ENCODE assay signal across 14 mouse cellular contexts in the genomic region with DNA sequence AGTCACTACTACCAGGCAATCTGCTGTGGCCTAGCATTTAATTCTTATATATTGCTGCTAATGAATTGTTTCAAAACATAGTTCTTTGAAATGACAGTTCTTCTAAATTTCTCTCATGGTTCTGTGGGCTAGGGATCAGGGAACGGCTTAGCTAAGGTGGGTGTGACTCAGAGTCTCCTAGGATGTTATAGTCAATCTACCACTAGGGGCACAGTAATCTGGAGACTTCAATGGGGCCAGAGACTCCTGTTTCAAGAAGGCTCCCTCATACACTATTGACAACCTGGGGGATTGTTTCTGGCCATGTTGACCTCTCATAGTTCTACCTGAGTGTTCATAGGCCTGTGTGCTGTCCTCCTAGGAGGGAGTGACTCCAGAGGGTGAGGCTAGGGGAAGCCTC. TPM values are rescaled to one million over a fixed set of nuclear protein-coding genes. Genes with fewer than 3 reads are reported as not detected.
DNase-seq lines count a peak whose midpoint lies in the region; ATAC-seq and TF ChIP-seq lines count a peak whose summit lies in the region.
"Had no signal": no experiment of that assay in that cellular context is flagged by ENCODE, and none has a peak within 500 bp of the region (broad histone marks: within the 10 kb centered on the region; RNA-seq: fewer than 3 reads in every experiment).

No protein-coding gene starts in this region.

- no peak for TF ChIP-seq POLR2A in CH12.LX (IDR thresholded peaks at IDR 0.05; ENCODE audit: low read depth, low read length)

- H3K4me3 ChIP-seq in hindbrain, postnatal 0 days (ENCODE audit: low read length) = no peak overlapping the region
- H3K4me3 ChIP-seq in hindbrain, embryonic 13.5 days = no peak overlapping the region
- H3K4me3 ChIP-seq in CH12.LX (replicated peaks in 1 of 3; ENCODE audit: low read depth in 2 of 3, low read length in 2 of 3, poor library complexity in 1 of 3) = no peak overlapping the region
- H3K4me3 ChIP-seq in neural tube, embryonic 15.5 days (replicated peaks) = no peak overlapping the region
- H3K4me3 ChIP-seq: heart, embryonic 13.5 days; limb, embryonic 13.5 days; stomach, embryonic 15.5 days had no signal

- no peak for TF ChIP-seq EP300 in CH12.LX (IDR thresholded peaks at IDR 0.05; ENCODE audit: low read length)

- H3K27me3 ChIP-seq in hindbrain, postnatal 0 days (ENCODE audit: insufficient read depth, low read length) = no peaks in the 10 kb centered on the region
- 0 out of 2 replicates have a peak, but pooled peaks cover 9% of the 10 kb centered on the region for H3K27me3 ChIP-seq in hindbrain, embryonic 13.5 days
- no peaks in the 10 kb centered on the region for H3K27me3 ChIP-seq in CH12.LX (replicated peaks)
- H3K27me3 ChIP-seq in neural tube, embryonic 15.5 days (replicated peaks) = no peaks in the 10 kb centered on the region
- H3K27me3 ChIP-seq: heart, embryonic 13.5 days; limb, embryonic 13.5 days; stomach, embryonic 15.5 days had no signal

- WGBS in hindbrain, postnatal 0 days = 31% methylated on average over 1 of the region's 1 CpGs
- 40% methylated on average over 1 of the region's 1 CpGs for WGBS in hindbrain, embryonic 13.5 days
- 35% methylated on average over 1 of the region's 1 CpGs for WGBS in neural tube, embryonic 15.5 days

- TF ChIP-seq RAD21 in CH12.LX (IDR thresholded peaks at IDR 0.05; ENCODE audit: low read depth, low read length) = no peak; the same call in 1 of the 2 replicates

- H3K79me2 ChIP-seq in CH12.LX (replicated peaks; ENCODE audit: control insufficient read depth, extremely low read depth, insufficient read depth, poor library complexity, severe bottlenecking) = no peaks in the 10 kb centered on the region

- in situ Hi-C loops in CH12.LX (cut with MboI; ENCODE audit: low pct_ligation_motif_present, low pct_unique_long_range_greater_than_20kb, low sequenced_read_pairs) = loop anchor here (5.0 kb wide), 1 partner anchor 33 kb away; no protein-coding TSS in a partner anchor

- TF ChIP-seq CTCF in hindbrain, postnatal 0 days (IDR thresholded peaks at IDR 0.05; ENCODE audit: low read depth) = peak; percentile 58
- peak; percentile 48 to 66 for TF ChIP-seq CTCF in CH12.LX (conservative IDR thresholded peaks at IDR 0.05 in 1 of 2, IDR thresholded peaks at IDR 0.05 in 1 of 2; ENCODE audit: low read depth in 2 of 2, low read length in 2 of 2)

- no peaks in the 10 kb centered on the region for H3K36me3 ChIP-seq in hindbrain, postnatal 0 days (ENCODE audit: insufficient read depth, low read length)
- H3K36me3 ChIP-seq in hindbrain, embryonic 13.5 days = no peaks in the 10 kb centered on the region
- H3K36me3 ChIP-seq in CH12.LX (replicated peaks in 1 of 2; ENCODE audit: control insufficient read depth in 1 of 2, insufficient read depth in 1 of 2, low read length in 1 of 2) = no peaks in the 10 kb centered on the region
- no peaks in the 10 kb centered on the region for H3K36me3 ChIP-seq in neural tube, embryonic 15.5 days
- H3K36me3 ChIP-seq: heart, embryonic 13.5 days; limb, embryonic 13.5 days; stomach, embryonic 15.5 days had no signal

- dilution Hi-C loops in CH12.LX (cut with MboI; ENCODE audit: extremely low pct_ligation_motif_present, extremely low pct_unique_long_range_greater_than_20kb, low sequenced_read_pairs) = no loop called here

- no peak overlapping the region for H3K27ac ChIP-seq in hindbrain, postnatal 0 days
- no peak overlapping the region for H3K27ac ChIP-seq in hindbrain, embryonic 13.5 days
- H3K27ac ChIP-seq in CH12.LX (ENCODE audit: insufficient read depth, low read depth) = no peak overlapping the region
- H3K27ac ChIP-seq in neural tube, embryonic 15.5 days (replicated peaks) = no peak overlapping the region
- H3K27ac ChIP-seq: heart, embryonic 13.5 days; limb, embryonic 13.5 days; stomach, embryonic 15.5 days had no signal

- no peak overlapping the region for H3K9ac ChIP-seq in hindbrain, postnatal 0 days (replicated peaks; ENCODE audit: low read length)
- H3K9ac ChIP-seq in hindbrain, embryonic 13.5 days = no peak overlapping the region
- peak overlapping the region; percentile 45; the same call in 1 of the 2 replicates for H3K9ac ChIP-seq in CH12.LX (ENCODE audit: insufficient read depth, low read depth)
- no peak overlapping the region for H3K9ac ChIP-seq in neural tube, embryonic 15.5 days (replicated peaks)
- H3K9ac ChIP-seq: heart, embryonic 13.5 days; limb, embryonic 13.5 days; stomach, embryonic 15.5 days had no signal

- H3K9me3 ChIP-seq in hindbrain, postnatal 0 days (ENCODE audit: low read length) = no peaks in the 10 kb centered on the region
- H3K9me3 ChIP-seq in hindbrain, embryonic 13.5 days = no peaks in the 10 kb centered on the region
- no peaks in the 10 kb centered on the region for H3K9me3 ChIP-seq in CH12.LX (replicated peaks; ENCODE audit: low read length)
- H3K9me3 ChIP-seq in neural tube, embryonic 15.5 days (replicated peaks) = no peaks in the 10 kb centered on the region
- H3K9me3 ChIP-seq: heart, embryonic 13.5 days; limb, embryonic 13.5 days; stomach, embryonic 15.5 days had no signal

- no peak for DNase-seq in hindbrain, postnatal 0 days (ENCODE audit: low spot score)
- peak; percentile 64 for DNase-seq in 416B (ENCODE audit: low read depth)
- DNase-seq in CH12.LX (ENCODE audit: extremely low read depth) = peak; percentile 52
- peak; percentile 55 for DNase-seq in induced T-regulatory cell, adult 2 months (ENCODE audit: low read depth)
- no peak for DNase-seq in spleen, adult 18-20 months
- DNase-seq in lung, postnatal 36 days = no peak
- DNase-seq: adrenal gland, postnatal 14 days; lung, postnatal 14 days had no signal

- ATAC-seq in hindbrain, postnatal 0 days = no peak
- ATAC-seq in hindbrain, embryonic 13.5 days (ENCODE audit: low FRiP score) = no peak
- no peak for ATAC-seq in neural tube, embryonic 15.5 days (ENCODE audit: low FRiP score)

- no peak overlapping the region for H3K4me2 ChIP-seq in hindbrain, postnatal 0 days (ENCODE audit: low read depth, low read length)
- H3K4me2 ChIP-seq in hindbrain, embryonic 13.5 days = no peak overlapping the region
- H3K4me2 ChIP-seq in CH12.LX (ENCODE audit: insufficient read depth, low read depth, poor library complexity, severe bottlenecking) = no peak overlapping the region
- no peak overlapping the region for H3K4me2 ChIP-seq in neural tube, embryonic 15.5 days
- H3K4me2 ChIP-seq: heart, embryonic 13.5 days; limb, embryonic 13.5 days; stomach, embryonic 15.5 days had no signal

- peaks cover 5% of the 10 kb centered on the region; the same call in 1 of the 2 replicates for H3K4me1 ChIP-seq in hindbrain, postnatal 0 days (ENCODE audit: insufficient read depth, low read length)
- peaks cover 7% of the 10 kb centered on the region for H3K4me1 ChIP-seq in hindbrain, embryonic 13.5 days (replicated peaks)
- H3K4me1 ChIP-seq in CH12.LX (ENCODE audit: control insufficient read depth in 1 of 2, insufficient read depth in 2 of 2) = peaks cover 9 to 26% of the 10 kb centered on the region in 2 experiments; a peak in 3 of 4 replicates
- H3K4me1 ChIP-seq in neural tube, embryonic 15.5 days = peaks cover 7% of the 10 kb centered on the region

TF ChIP-seq in CH12.LX, 34 proteins besides CTCF, POLR2A, EP300 and RAD21 (continues in another document):
- TF ChIP-seq TCF12 (IDR thresholded peaks at IDR 0.05; ENCODE audit: low read depth, low read length) = no peak

RNA-seq across cellular contexts. Expression of a gene that starts 5.4 kb away (rescaled TPM):
- 120 and 138 TPM in 2 replicates for total RNA-seq in hindbrain, postnatal 0 days (2014; rRNA removed)
- polyA plus RNA-seq in hindbrain, postnatal 0 days (2015; fragmentation: Nextera tagmentation; extraction: Ambion mirVana) = 134 and 136 TPM in 2 replicates
- polyA plus RNA-seq in hindbrain, embryonic 13.5 days (2015; fragmentation: Nextera tagmentation; extraction: Ambion mirVana) = 115 and 124 TPM in 2 replicates
- 66.7 and 77.6 TPM in 2 replicates for total RNA-seq in CH12.LX (2012; rRNA removed)
- total RNA-seq in CH12.LX (2014; rRNA removed) = 61.4 and 66.0 TPM in 2 replicates
- 73.2 and 90.8 TPM in 2 replicates for polyA plus RNA-seq in CH12.LX (2012; ENCODE audit: insufficient read length, low read depth)
- polyA plus RNA-seq in neural tube, embryonic 15.5 days (2015; fragmentation: Nextera tagmentation; extraction: Ambion mirVana) = 148 and 166 TPM in 2 replicates

RNA-seq across cellular contexts. Expression of a gene that starts 20.8 kb away (rescaled TPM):
- total RNA-seq in hindbrain, postnatal 0 days (2014; rRNA removed) = 15.1 and 17.9 TPM in 2 replicates
- 7.0 and 7.1 TPM in 2 replicates for polyA plus RNA-seq in hindbrain, postnatal 0 days (2015; fragmentation: Nextera tagmentation; extraction: Ambion mirVana)
- polyA plus RNA-seq in hindbrain, embryonic 13.5 days (2015; fragmentation: Nextera tagmentation; extraction: Ambion mirVana) = 10.0 and 11.1 TPM in 2 replicates
- total RNA-seq in CH12.LX (2012; rRNA removed) (32.8 and 50.6 TPM in 2 replicates), CH12.LX (2014; rRNA removed) (31.1 and 35.8 TPM in 2 replicates)
- polyA plus RNA-seq in CH12.LX (2012; ENCODE audit: insufficient read length, low read depth) = 29.8 and 31.8 TPM in 2 replicates
- 11.0 and 11.9 TPM in 2 replicates for polyA plus RNA-seq in neural tube, embryonic 15.5 days (2015; fragmentation: Nextera tagmentation; extraction: Ambion mirVana)

RNA-seq across cellular contexts. Expression of a gene that starts 21.3 kb away (rescaled TPM):
- 2.1 and 5.0 TPM in 2 replicates for total RNA-seq in hindbrain, postnatal 0 days (2014; rRNA removed)
- polyA plus RNA-seq in hindbrain, postnatal 0 days (2015; fragmentation: Nextera tagmentation; extraction: Ambion mirVana) = 0.67 and 0.68 TPM in 2 replicates
- 0.14 and 0.27 TPM in 2 replicates for polyA plus RNA-seq in hindbrain, embryonic 13.5 days (2015; fragmentation: Nextera tagmentation; extraction: Ambion mirVana)
- total RNA-seq in CH12.LX (2012; rRNA removed) (0.08 and 0.17 TPM in 2 replicates), CH12.LX (2014; rRNA removed) (0.14 and 0.26 TPM in 2 replicates)
- polyA plus RNA-seq in CH12.LX (2012; ENCODE audit: insufficient read length, low read depth) = 0.14 and 0.24 TPM in 2 replicates
- 0.45 and 0.58 TPM in 2 replicates for polyA plus RNA-seq in neural tube, embryonic 15.5 days (2015; fragmentation: Nextera tagmentation; extraction: Ambion mirVana)

RNA-seq across cellular contexts. Expression of a gene that starts 39.0 kb away (rescaled TPM):
- 0.21 and 1.6 TPM in 2 replicates for total RNA-seq in hindbrain, postnatal 0 days (2014; rRNA removed)
- polyA plus RNA-seq in hindbrain, postnatal 0 days (2015; fragmentation: Nextera tagmentation; extraction: Ambion mirVana) = 0.88 and 1.3 TPM in 2 replicates
- 0.43 TPM in 1 of 2 replicates, not detected in the other for polyA plus RNA-seq in hindbrain, embryonic 13.5 days (2015; fragmentation: Nextera tagmentation; extraction: Ambion mirVana)
- total RNA-seq in CH12.LX (2012; rRNA removed) (not detected in 2 replicates), CH12.LX (2014; rRNA removed) (not detected in 2 replicates)
- not detected in 2 replicates for polyA plus RNA-seq in CH12.LX (2012; ENCODE audit: insufficient read length, low read depth)
- polyA plus RNA-seq in neural tube, embryonic 15.5 days (2015; fragmentation: Nextera tagmentation; extraction: Ambion mirVana) = 1.7 and 3.5 TPM in 2 replicates

RNA-seq across cellular contexts. Expression of a gene that starts 45.3 kb away (rescaled TPM):
- not detected in 2 replicates for total RNA-seq in hindbrain, postnatal 0 days (2014; rRNA removed)
- polyA plus RNA-seq in hindbrain, postnatal 0 days (2015; fragmentation: Nextera tagmentation; extraction: Ambion mirVana) = not detected in 2 replicates
- not detected in 2 replicates for polyA plus RNA-seq in hindbrain, embryonic 13.5 days (2015; fragmentation: Nextera tagmentation; extraction: Ambion mirVana)
- total RNA-seq in CH12.LX (2012; rRNA removed) (not detected in 2 replicates), CH12.LX (2014; rRNA removed) (not detected in 2 replicates)
- polyA plus RNA-seq in CH12.LX (2012; ENCODE audit: insufficient read length, low read depth) = not detected in 2 replicates
- not detected in 2 replicates for polyA plus RNA-seq in neural tube, embryonic 15.5 days (2015; fragmentation: Nextera tagmentation; extraction: Ambion mirVana)
- polyA plus RNA-seq: heart, embryonic 13.5 days; intestine, embryonic 14.5 days; limb, embryonic 13.5 days; stomach, embryonic 15.5 days had no signal

Comparison
In these comparisons a context has a peak if more than half of its experiments do, and no peak if none do; other contexts are left out.
1. DNase-seq: peak in 416B (single experiment), CH12.LX (single experiment) and induced T-regulatory cell, adult 2 months (single experiment); none in hindbrain, postnatal 0 days (single experiment), spleen, adult 18-20 months (0 of 2) and lung, postnatal 36 days (single experiment).